Mouse (Mus musculus) cerebellum, postnatal 25 days (tissue): ENCODE data around the gene Srl.
A peak's percentile ranks its signal among the peaks of the same experiment; 100 is the strongest.
"Not testable (repeated sequence)": the region's sequence is repeated elsewhere in the genome, so short reads cannot be mapped to it uniquely, and the experiment has no call there.

Experiments used
- DNase-seq, 2 experiments: peaks; one replicate each; pipeline ENCODE4 v3.0.0; 2021; ENCODE audit warnings: mixed read lengths in 2 of 2

Gene Srl

GRCm38 (mm10) chr16:4512661-4513438 is 28.8 kb downstream of the Srl start:
- DNase-seq = peak in 1 of 2 experiments; percentile 22

DNA sequence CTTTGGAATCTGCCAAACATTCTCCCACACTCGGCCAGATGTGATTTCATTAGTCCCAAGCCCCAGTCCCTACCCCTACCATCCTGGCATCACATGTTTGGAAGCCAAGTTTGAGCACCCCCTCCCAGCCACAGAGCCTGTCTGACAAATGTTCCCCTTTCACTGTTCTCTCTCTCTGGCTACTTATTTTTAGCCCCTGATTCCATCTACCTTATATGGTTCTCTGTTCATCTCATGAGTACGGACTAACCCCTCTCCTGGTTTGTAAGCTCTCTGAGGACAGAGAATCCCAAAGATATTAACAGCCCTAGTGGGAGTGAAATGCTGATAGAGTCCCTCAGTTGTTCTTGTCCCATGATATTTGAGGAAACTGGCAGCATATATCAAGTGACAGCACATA is 30.2 kb downstream of the Srl start:
- DNase-seq = no peak

GRCm38 (mm10) chr16:4506181-4506580 is 35.4 kb downstream of the Srl start:
- DNase-seq = no peak

DNA sequence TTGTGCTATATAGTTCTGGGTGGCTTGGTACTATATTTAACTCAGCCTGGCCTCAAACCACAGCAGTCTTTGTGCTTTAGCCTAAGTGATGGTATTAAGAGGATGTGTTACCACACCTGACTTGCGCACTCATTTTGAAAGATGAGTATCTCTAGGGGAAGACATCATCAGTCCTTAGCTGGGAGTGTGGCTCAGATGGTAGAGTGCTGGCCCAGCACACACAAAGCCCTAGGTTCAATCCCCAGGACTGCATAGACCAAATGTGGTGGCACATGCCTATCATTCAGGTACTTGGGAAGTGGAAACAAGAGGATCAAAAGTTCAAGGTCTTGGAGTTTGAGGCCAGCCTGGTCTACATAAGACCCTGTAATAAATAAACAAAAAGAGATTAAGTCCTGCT is 38.1 kb downstream of the Srl start:
- no peak for DNase-seq

DNA sequence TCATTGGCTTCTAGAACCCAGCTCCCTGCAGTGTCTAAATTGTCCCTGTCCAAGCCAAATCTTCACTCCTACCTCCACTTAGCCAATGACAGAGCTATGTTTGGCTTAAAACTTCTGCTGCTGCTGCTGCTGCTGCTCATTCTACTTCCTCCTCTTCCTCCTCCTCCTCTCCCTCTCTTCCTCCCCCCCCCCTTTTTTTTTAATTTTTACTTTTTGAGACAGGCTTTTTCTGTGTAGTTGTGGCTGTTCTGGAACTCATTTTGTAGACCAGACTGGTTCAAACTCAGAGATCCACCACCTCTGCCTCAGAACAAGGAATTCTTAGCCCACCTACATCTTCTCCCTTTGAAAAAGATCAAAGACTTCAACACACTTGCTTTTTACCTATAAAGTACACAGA is 39.0 kb downstream of the Srl start:
- DNase-seq = no peak

DNA sequence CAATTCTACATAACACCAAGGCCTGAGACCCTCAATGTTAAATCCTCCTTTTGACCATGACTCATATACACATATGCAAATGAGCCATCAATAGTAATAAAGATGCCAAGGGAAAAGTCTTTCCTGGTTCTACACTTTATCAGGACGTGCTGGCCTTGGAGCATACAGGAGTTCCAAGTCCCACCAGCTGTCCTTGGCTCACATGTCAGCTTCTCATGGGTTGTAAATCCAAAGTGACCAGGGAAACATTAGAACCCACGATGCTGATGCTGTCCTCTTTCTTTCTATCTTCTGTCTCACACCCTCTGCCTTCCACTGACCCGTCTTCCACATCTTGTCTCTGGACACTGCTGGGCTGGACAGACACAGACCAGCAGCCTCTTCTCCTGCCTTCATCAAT is 39.9 kb downstream of the Srl start:
- no peak for DNase-seq

DNA sequence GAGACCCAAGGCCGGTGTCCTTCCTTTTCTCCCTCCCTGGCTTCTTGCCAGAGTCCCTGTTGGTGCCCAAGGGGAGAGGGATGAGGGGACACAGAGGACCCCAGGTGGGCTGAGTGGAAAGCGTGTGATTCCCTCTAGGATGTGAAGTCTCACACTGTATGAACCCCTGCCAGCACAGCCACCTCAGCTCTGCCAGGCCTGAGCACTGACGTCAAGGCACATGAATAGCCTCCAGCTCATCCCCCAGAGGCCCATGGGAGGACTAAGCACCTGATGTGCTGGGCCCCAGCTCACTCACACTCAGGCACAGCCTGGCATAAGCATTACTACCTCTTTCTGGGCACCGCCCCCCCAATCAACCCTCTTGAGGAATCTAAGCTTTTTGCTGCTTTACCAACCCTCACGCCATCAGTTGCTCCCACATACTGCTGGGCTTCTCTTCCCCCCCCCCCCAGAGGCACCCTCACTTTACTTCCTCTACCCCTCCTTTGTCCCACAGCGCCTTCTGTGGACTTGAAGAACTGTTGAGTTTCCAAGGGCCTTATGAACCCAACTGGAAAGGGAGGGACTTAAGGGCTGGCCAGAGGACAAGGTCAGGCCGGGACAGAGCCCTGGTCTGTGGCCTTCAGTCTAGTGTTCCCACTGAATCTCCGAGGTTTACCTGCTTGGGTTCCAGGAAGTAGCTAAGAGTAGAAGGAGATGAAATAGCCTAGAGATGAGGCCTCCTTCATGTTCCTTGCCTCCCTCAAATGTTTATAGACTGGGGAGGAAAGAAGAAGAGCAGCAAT is 40.8 kb downstream of the Srl start:
- no peak for DNase-seq

DNA sequence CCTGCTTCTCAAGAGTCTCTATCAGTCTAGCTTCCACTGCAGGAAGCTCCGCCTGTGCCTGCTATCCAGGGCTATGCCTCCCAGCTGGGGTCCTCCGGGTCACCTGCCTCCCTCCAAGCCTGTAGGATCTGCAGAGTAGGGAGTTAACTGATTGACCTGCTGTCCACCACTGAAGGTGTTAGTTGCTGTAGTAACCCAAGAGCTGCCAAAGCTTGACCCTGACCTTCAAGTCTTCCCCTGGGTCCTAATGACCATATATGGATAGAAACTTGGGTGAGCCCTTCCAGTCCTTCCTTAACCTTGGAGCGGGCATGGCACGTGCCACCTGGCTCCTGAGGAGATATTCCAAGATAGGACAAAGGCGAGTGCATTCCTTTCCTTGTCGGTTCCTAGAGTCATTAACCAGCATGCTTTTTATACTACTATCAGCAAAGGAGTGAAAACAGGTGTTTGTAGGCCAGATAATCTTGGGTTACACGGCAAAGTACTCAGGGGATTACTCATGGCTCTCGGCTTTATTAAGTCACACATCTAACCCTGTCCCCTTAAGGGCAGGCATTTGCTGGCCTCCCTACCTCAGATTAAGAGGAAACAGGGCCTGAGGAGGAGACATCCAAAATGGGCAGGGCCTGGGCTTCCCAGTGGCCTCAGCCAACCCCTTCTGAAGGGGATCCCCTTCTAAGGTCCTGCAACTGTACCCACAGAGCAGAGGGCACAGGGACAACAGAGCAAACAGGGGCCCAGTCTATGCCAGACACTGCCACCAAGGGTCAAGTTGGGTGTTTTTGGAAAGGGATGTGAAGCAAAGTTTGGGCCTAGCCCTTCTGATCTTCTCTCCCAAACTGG is 43.6 kb downstream of the Srl start:
- DNase-seq = no peak

DNA sequence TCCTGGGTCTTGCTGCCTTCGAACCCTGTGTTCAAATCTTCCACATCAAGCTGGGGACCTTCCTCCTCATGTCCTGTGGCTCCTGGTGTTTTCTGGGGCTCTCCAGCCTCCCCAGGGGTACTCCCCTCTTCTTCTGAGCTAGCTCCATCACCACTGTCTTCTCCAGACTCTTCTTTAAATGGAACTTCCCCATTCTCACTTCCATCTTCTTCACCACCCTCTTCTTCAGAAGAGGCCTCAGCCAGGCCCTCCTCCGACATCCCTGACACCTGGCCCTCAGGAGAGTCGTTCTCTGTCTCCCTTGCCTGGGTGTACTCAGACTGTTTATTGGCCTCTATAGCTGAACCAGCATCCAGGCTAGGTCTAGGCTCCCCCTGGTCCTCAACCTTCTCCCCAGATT is 45.1 kb downstream of the Srl start:
- no peak for DNase-seq

DNA sequence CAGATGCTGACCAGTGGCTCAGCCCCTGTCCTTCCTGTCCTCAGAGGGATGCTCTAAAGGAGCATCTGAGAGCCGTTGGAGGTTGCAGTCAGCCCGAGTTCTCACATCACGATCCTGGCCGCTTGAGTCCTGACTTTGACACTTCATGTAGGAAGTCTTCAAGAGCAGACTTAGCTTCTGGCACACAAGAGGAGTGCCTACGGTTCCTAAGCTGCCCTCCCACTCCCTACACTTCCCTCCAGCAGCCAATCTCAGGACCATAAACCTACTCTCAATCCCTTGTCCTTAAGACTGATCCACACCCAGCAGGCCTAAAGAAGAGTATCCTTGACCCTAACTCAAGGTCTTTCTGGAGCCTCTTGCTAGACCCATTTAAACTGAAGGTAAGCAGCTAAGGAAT is 45.8 kb downstream of the Srl start:
- DNase-seq = peak; percentile 14 to 49

DNA sequence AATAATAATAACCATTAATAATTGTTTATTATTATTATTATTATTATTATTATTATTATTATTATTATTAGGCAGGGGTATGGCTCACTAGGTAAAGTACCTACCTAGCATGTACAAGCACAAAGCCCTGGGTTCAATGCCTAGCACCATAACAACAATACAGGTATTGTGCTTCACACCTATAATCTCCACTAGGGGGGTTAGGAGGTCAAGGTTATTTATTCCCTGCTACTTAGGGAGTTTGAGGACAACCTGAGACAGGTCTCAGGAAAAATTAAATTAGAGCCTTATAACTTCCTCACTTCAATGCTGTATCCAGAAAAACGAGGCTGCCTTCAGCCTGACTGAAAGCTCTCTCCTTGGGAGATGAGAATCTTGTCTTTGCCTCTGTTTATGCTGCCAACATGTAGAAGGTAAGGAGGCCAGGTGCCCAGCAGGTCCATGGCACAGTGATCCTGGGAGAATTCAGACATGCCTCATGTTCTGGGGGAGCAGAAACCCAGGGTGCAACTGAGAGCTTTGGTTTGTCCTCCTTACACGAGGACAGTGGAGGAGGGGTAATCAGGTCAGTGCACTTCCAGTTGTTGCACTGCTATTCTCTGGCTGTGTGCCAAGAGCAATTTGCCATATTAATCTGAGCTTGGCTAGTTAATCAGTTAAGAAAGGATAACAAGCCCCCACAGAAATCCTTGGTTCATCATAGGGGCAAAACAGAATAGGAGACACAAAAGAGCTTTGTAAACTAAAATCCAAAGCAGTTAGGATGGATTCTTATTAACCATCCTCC is 48.6 kb downstream of the Srl start:
- DNase-seq = no peak

DNA sequence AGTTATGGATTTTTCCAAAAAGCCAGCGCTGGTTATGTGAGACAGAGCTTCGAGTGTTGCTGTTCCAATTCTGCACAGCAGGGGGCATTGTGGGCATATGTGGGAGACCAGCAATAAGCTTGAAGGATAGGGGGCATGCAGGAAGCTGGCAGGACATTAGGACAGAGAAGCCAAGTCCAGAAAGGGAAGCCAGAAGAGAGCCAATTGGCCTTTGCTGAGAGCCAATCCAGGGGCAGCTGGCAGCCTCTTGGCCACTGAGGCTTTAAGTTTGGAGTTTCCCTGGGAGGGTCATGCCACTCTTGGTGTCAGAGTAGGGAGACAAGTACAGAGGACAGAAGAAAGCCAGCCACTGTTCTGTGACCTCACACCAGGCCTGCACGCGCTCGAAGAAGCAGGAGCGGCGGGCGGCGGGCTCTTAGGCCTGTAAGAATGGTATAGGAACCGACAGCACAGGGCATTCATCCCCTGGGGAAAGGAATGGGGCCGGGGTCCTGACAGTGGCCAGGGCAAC is 52.4 kb downstream of the Srl start:
- peak; percentile 87 to 93 for DNase-seq

GRCm38 (mm10) chr16:4480616-4481265 is 60.9 kb downstream of the Srl start:
- DNase-seq = no peak

- DNase-seq = no peak
These were observed 63.9 kb downstream of the Srl start for GRCm38 (mm10) chr16:4477591-4478215.

DNA sequence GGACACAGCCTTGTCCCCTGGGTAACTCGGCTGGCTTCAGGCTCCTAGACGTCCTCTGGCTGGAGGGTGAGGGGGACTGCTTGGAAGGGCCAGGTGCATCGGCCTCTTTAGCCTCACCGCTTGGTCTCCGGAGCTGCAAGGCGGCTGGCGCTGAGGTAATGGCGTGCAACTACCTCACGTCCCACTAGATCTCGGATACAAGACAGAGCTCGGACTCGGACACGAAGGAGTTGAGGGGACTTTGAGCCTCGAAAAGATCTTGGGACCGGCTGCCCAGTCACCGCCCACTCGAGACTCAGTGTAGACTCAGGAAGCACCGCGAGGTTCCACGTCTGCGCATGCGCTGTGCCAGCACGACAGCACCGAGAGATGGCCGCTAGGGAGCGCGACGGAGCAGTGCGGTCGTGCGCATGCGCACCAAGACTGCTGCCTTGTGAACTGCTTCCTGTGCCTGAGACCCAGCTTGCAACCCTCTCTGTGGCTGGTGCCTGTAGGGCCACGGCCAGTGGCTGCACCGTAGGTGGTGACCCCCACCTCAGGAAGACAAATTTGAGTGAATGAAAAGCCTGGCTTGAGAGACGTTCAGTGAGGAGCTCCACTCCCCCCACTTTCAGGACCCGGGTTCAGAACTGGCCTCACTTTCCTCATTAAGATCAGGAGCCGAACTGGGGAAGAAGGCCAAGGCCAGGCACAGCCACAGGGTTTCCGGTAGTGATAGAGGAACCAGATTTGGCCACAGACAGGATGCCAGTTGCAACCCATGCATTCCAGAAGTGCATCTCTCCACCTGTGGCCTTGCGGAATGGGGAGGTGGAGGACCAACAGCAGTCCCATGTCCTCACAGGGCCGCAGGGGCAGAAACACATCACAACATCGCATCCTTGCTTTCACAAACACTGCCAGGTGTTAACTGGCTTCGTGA is 66.5 kb downstream of the Srl start:
- DNase-seq = peak; percentile 97 to 99

- DNase-seq = not testable (repeated sequence)
These were observed 67.4 kb downstream of the Srl start for GRCm38 (mm10) chr16:4474040-4474881.

DNA sequence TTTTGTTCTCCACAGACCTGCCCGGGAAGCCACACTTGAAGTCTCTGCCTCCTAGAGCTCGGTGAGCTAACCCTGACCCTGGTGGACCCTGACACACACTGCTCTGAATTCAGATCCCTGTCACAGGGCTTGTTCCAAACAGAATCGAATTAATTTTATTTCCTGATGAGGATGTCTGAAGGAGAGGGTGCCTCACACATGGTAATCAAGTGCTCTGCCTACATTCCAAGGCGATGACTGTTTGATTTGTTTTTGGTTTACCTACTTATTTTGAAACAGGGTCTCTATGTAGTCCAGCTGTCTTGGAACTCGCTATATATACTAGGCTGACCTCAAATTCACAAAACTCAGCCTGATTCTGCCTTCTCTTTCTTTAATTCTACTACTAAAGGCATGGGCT is 68.4 kb downstream of the Srl start:
- DNase-seq = no peak

DNA sequence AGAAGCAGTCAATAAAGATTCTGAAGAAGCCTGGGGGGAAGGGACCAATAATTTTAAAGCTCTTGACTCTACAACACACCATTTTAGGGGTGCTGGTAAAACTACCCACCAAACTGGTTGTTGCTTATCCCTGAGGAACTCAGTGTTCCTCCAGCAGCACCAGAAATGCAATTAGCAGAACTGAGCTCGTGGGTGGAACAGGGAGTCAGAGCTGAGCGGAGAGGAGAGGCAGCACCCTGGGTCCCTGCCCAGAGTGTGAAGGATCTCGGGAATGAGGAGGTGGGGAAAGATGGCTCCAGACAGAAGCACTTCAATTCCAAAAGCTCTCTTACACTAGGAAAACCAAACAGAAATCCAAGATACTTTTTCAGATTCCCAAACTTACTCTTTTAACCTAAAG is 68.9 kb downstream of the Srl start:
- no peak for DNase-seq
